Mouse (Mus musculus): ENCODE data around the gene Sort1. TPM values are rescaled to one million over a fixed set of nuclear protein-coding genes. Genes with fewer than 3 reads are reported as not detected.

Sort1 gene
- polyA plus RNA-seq, 1 experiment: not detected

- Histone ChIP-seq H3K4me1 (ENCODE audit: control insufficient read depth, insufficient read depth, low read length) (peaks cover 5% of the 10 kb centered on the region; the same call in 1 of the 2 replicates), H3K4me3 (ENCODE audit: insufficient read depth, low read depth, low read length) (no peak overlapping the region), H3K27ac (ENCODE audit: insufficient read depth, low read depth, low read length) (no peak overlapping the region)
- 84% methylated on average over 4 of the region's 4 CpGs for WGBS
- no peak for TF ChIP-seq CTCF (IDR thresholded peaks at IDR 0.05; ENCODE audit: insufficient read depth, low read depth, low read length)
- TF ChIP-seq POLR2A (IDR thresholded peaks at IDR 0.05; ENCODE audit: insufficient read depth, low read depth, low read length): no peak
Measured at GRCm38 (mm10) chr3:108322136-108322535, 38.3 kb downstream of the Sort1 start.

DNA sequence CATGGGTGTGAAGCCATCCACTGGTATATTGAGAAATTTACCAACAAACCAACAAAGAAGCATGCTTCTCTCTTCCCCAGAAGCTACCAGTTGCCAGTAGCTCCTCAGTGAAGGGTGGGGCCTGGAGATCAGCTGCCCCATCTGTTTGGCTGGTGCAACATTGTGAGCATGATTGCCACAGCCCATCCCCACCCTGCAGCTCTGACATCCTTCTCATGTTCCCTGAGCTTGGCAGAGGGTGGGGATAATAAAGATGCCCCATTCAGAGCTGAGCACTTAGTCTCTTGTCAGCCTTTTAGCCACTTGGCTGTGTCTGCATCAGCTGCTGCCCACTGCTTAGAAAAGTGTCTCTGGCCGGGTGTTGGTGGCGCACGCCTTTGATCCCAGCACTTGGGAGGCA lies 39.1 kb downstream of the Sort1 start:
- peaks cover 5% of the 10 kb centered on the region; the same call in 1 of the 2 replicates for H3K4me1 ChIP-seq (ENCODE audit: control insufficient read depth, insufficient read depth, low read length)
- 69% methylated on average over 3 of the region's 3 CpGs for WGBS
- no peak for TF ChIP-seq POLR2A (IDR thresholded peaks at IDR 0.05; ENCODE audit: insufficient read depth, low read depth, low read length)
- no peak for TF ChIP-seq CTCF (IDR thresholded peaks at IDR 0.05; ENCODE audit: insufficient read depth, low read depth, low read length)
- no peak overlapping the region for H3K4me3 ChIP-seq (ENCODE audit: insufficient read depth, low read depth, low read length)
- no peak overlapping the region for H3K27ac ChIP-seq (ENCODE audit: insufficient read depth, low read depth, low read length)

GRCm38 (mm10) chr3:108324837-108325236 lies 41.0 kb downstream of the Sort1 start:
- TF ChIP-seq CTCF (IDR thresholded peaks at IDR 0.05; ENCODE audit: insufficient read depth, low read depth, low read length): no peak
- TF ChIP-seq POLR2A (IDR thresholded peaks at IDR 0.05; ENCODE audit: insufficient read depth, low read depth, low read length): no peak
- Histone ChIP-seq H3K4me3 (ENCODE audit: insufficient read depth, low read depth, low read length) (no peak overlapping the region), H3K27ac (ENCODE audit: insufficient read depth, low read depth, low read length) (no peak overlapping the region), H3K4me1 (ENCODE audit: control insufficient read depth, insufficient read depth, low read length) (peaks cover 9% of the 10 kb centered on the region)
- WGBS: 69% methylated on average over 4 of the region's 4 CpGs

DNA sequence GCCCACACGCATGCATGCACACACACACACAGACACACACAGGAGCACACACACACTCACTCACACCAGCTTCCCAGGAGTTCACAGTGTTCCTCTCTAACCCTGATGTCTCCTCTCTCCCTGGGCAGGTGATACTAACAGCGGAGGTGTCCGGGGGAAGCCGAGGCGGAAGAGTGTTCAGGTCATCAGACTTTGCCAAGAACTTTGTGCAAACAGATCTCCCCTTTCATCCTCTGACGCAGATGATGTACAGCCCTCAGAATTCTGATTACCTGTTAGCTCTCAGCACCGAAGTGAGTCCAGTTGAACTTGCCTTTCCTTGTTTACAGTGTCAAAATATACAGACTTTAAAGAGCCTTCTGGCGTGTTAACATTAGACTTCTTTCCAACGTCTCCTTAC lies 41.6 kb downstream of the Sort1 start:
- TF ChIP-seq POLR2A (IDR thresholded peaks at IDR 0.05; ENCODE audit: insufficient read depth, low read depth, low read length): no peak
- no peak for TF ChIP-seq CTCF (IDR thresholded peaks at IDR 0.05; ENCODE audit: insufficient read depth, low read depth, low read length)
- Histone ChIP-seq H3K4me3 (ENCODE audit: insufficient read depth, low read depth, low read length) (no peak overlapping the region), H3K4me1 (ENCODE audit: control insufficient read depth, insufficient read depth, low read length) (peaks cover 4% of the 10 kb centered on the region), H3K27ac (ENCODE audit: insufficient read depth, low read depth, low read length) (no peak overlapping the region)
- WGBS: 94% methylated on average over 9 of the region's 9 CpGs

DNA sequence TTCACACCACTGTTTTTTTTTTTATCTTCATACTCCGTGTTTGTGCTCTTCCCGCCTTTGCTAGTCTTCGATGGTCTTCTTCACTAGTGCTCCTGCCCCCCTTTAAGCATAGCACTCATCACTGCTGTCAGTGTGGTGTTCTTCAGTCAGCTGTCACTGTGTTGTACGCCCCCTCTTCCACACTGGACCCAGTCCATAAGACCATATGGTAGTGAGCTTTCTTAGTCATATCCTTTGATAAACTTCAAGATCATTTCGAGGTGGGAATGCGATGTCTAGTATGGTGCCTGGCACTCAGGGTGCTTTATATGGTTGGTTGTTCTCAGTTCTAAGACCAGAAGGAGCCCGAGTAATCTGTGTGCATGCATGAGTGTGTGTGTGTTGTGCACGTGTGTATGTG lies 43.4 kb downstream of the Sort1 start:
- Histone ChIP-seq H3K4me1 (ENCODE audit: control insufficient read depth, insufficient read depth, low read length) (peaks cover 8% of the 10 kb centered on the region), H3K4me3 (ENCODE audit: insufficient read depth, low read depth, low read length) (no peak overlapping the region), H3K27ac (ENCODE audit: insufficient read depth, low read depth, low read length) (no peak overlapping the region)
- TF ChIP-seq POLR2A (IDR thresholded peaks at IDR 0.05; ENCODE audit: insufficient read depth, low read depth, low read length) (no peak), CTCF (IDR thresholded peaks at IDR 0.05; ENCODE audit: insufficient read depth, low read depth, low read length) (no peak)
- WGBS: 87% methylated on average over 8 of the region's 8 CpGs

GRCm38 (mm10) chr3:108327916-108328315 lies 44.0 kb downstream of the Sort1 start:
- no peak overlapping the region for H3K27ac ChIP-seq (ENCODE audit: insufficient read depth, low read depth, low read length)
- TF ChIP-seq CTCF (IDR thresholded peaks at IDR 0.05; ENCODE audit: insufficient read depth, low read depth, low read length): no peak
- no peak for TF ChIP-seq POLR2A (IDR thresholded peaks at IDR 0.05; ENCODE audit: insufficient read depth, low read depth, low read length)
- peaks cover 8% of the 10 kb centered on the region for H3K4me1 ChIP-seq (ENCODE audit: control insufficient read depth, insufficient read depth, low read length)
- 35% methylated on average over 3 of the region's 3 CpGs for WGBS
- H3K4me3 ChIP-seq (ENCODE audit: insufficient read depth, low read depth, low read length): no peak overlapping the region

- Histone ChIP-seq H3K4me1 (ENCODE audit: control insufficient read depth, insufficient read depth, low read length) (peaks cover 8% of the 10 kb centered on the region), H3K4me3 (ENCODE audit: insufficient read depth, low read depth, low read length) (no peak overlapping the region), H3K27ac (ENCODE audit: insufficient read depth, low read depth, low read length) (0 out of 2 replicates have a peak overlapping the region, but pooled peaks have one; percentile 60)
- 13% methylated on average over 9 of the region's 9 CpGs for WGBS
- TF ChIP-seq CTCF (IDR thresholded peaks at IDR 0.05; ENCODE audit: insufficient read depth, low read depth, low read length) (no peak), POLR2A (IDR thresholded peaks at IDR 0.05; ENCODE audit: insufficient read depth, low read depth, low read length) (no peak)
Measured at GRCm38 (mm10) chr3:108328441-108328841, 44.6 kb downstream of the Sort1 start.

- WGBS: 77% methylated on average over 6 of the region's 6 CpGs
- H3K4me1 ChIP-seq (ENCODE audit: control insufficient read depth, insufficient read depth, low read length): peaks cover 8% of the 10 kb centered on the region
- H3K27ac ChIP-seq (ENCODE audit: insufficient read depth, low read depth, low read length): no peak overlapping the region
- TF ChIP-seq POLR2A (IDR thresholded peaks at IDR 0.05; ENCODE audit: insufficient read depth, low read depth, low read length) (no peak), CTCF (IDR thresholded peaks at IDR 0.05; ENCODE audit: insufficient read depth, low read depth, low read length) (no peak)
- no peak overlapping the region for H3K4me3 ChIP-seq (ENCODE audit: insufficient read depth, low read depth, low read length)
Measured at GRCm38 (mm10) chr3:108330812-108331211, 46.9 kb downstream of the Sort1 start.

- WGBS: 94% methylated on average over 5 of the region's 5 CpGs
- Histone ChIP-seq H3K4me1 (ENCODE audit: control insufficient read depth, insufficient read depth, low read length) (no peaks in the 10 kb centered on the region), H3K27ac (ENCODE audit: insufficient read depth, low read depth, low read length) (no peak overlapping the region), H3K4me3 (ENCODE audit: insufficient read depth, low read depth, low read length) (no peak overlapping the region)
- TF ChIP-seq POLR2A (IDR thresholded peaks at IDR 0.05; ENCODE audit: insufficient read depth, low read depth, low read length) (no peak), CTCF (IDR thresholded peaks at IDR 0.05; ENCODE audit: insufficient read depth, low read depth, low read length) (no peak)
Measured at GRCm38 (mm10) chr3:108336878-108337277, 53.0 kb downstream of the Sort1 start.

GRCm38 (mm10) chr3:108341040-108341439 lies 57.2 kb downstream of the Sort1 start:
- Histone ChIP-seq H3K4me3 (ENCODE audit: insufficient read depth, low read depth, low read length) (no peak overlapping the region), H3K4me1 (ENCODE audit: control insufficient read depth, insufficient read depth, low read length) (no peaks in the 10 kb centered on the region), H3K27ac (ENCODE audit: insufficient read depth, low read depth, low read length) (no peak overlapping the region)
- TF ChIP-seq CTCF (IDR thresholded peaks at IDR 0.05; ENCODE audit: insufficient read depth, low read depth, low read length) (no peak), POLR2A (IDR thresholded peaks at IDR 0.05; ENCODE audit: insufficient read depth, low read depth, low read length) (no peak)
- WGBS: 77% methylated on average over 2 of the region's 2 CpGs

All from olfactory bulb, adult 2 months (tissue).